Mouse (Mus musculus) heart, embryonic 14.5 days (tissue): Measurements from ENCODE around the gene Heg1. TPM values are rescaled to one million over a fixed set of nuclear protein-coding genes. Genes with fewer than 3 reads are reported as not detected.

ENCODE experiments used
- ATAC-seq: fragments of 200-750 bp; cut with Nextera tagmentation; 2 replicates; pipeline ENCODE4 v1.8.0; 2017; ENCODE audit warnings: low read depth, moderate TSS enrichment; ENCODE audit not compliant: insufficient number of reproducible peaks, insufficient read depth, low FRiP score
- H3K27ac ChIP-seq, 2 experiments: fragments of 200-500 bp in 1 of 2; fragments of 300-500 bp in 1 of 2; sonication (generic) in 1 of 2; replicated peaks in 1 of 2; 2 replicates each; pipeline ENCODE4 v1.5.1; 2012 to 2014; ENCODE audit warnings: low read depth in 2 of 2, low read length in 2 of 2, control low read depth in 1 of 2, mild to moderate bottlenecking in 1 of 2, mixed read lengths in 1 of 2; ENCODE audit not compliant: control insufficient read depth in 1 of 2, insufficient read depth in 1 of 2
- H3K27me3 ChIP-seq: fragments of 300-500 bp; sonication (generic); 2 replicates; pipeline ENCODE4 v1.6.1; 2014; ENCODE audit warnings: mild to moderate bottlenecking, low read length, control low read depth; ENCODE audit not compliant: control insufficient read depth, insufficient read depth
- H3K36me3 ChIP-seq: fragments of 300-500 bp; sonication (generic); 2 replicates; pipeline ENCODE4 v1.6.1; 2014; ENCODE audit warnings: mild to moderate bottlenecking, control low read depth, low read length, mixed read lengths; ENCODE audit not compliant: control insufficient read depth, insufficient read depth
- H3K4me1 ChIP-seq, 2 experiments: fragments of 200-500 bp in 1 of 2; fragments of 300-500 bp in 1 of 2; sonication (generic) in 1 of 2; 2 replicates each; pipeline ENCODE4 v1.6.1; 2012 to 2014; ENCODE audit warnings: low read length in 2 of 2, control low read depth in 1 of 2, mixed read lengths in 1 of 2; ENCODE audit not compliant: control insufficient read depth in 2 of 2, insufficient read depth in 2 of 2
- H3K4me2 ChIP-seq: fragments of 300-500 bp; sonication (generic); 2 replicates; pipeline ENCODE4 v1.6.1; 2014; ENCODE audit warnings: mild to moderate bottlenecking, low read length
- H3K4me3 ChIP-seq, 2 experiments: fragments of 200-500 bp in 1 of 2; fragments of 300-500 bp in 1 of 2; sonication (generic) in 1 of 2; 2 replicates each; pipeline ENCODE4 v1.5.1; 2012 to 2014; ENCODE audit warnings: low read length in 2 of 2, mild to moderate bottlenecking in 2 of 2, control low read depth in 1 of 2, low read depth in 1 of 2, moderate library complexity in 1 of 2; ENCODE audit not compliant: control insufficient read depth in 1 of 2, insufficient read depth in 1 of 2
- H3K9ac ChIP-seq: fragments of 300-500 bp; sonication (generic); 2 replicates; pipeline ENCODE4 v1.6.1; 2014; ENCODE audit warnings: mild to moderate bottlenecking, low read length
- H3K9me3 ChIP-seq: fragments of 300-500 bp; sonication (generic); 2 replicates; pipeline ENCODE4 v1.6.1; 2016; ENCODE audit warnings: low read length, control low read depth; ENCODE audit not compliant: control insufficient read depth
- WGBS: fragments of 180-500 bp; shearing (Covaris S2); extraction: QIAGEN DNeasy Blood & Tissue Kit; methylation state at CpG from one replicate; pipeline ENCODE4 v1.1.7; 2014; 5-methylcytosine and 5-hydroxymethylcytosine counted together
- polyA plus RNA-seq: library from polyadenylated mRNA; unstranded; fragments of >200 nt; fragmentation: Nextera tagmentation; extraction: Ambion mirVana; gene quantifications from 2 replicates; pipeline ENCODE4 v1.2.1, GENCODE M21; 2014

Heg1 gene
- polyA plus RNA-seq, 1 experiment from 2014 or later: 40.5 TPM

GRCm38 (mm10) chr16:33764501-33765193, 80.5 kb downstream of the Heg1 start:
- Histone ChIP-seq H3K4me1 (no peaks in the 10 kb centered on the region), H3K36me3 (peaks cover 83% of the 10 kb centered on the region), H3K27ac (no peak overlapping the region), H3K27me3 (no peaks in the 10 kb centered on the region), H3K9ac (no peak overlapping the region), H3K4me2 (no peak overlapping the region), H3K4me3 (no peak overlapping the region), H3K9me3 (no peaks in the 10 kb centered on the region)
- 74% methylated on average over 12 of the region's 12 CpGs for WGBS
- no peak for ATAC-seq

GRCm38 (mm10) chr16:33765477-33765876, 81.3 kb downstream of the Heg1 start:
- Histone ChIP-seq H3K4me3 (no peak overlapping the region), H3K4me1 (no peaks in the 10 kb centered on the region), H3K27me3 (no peaks in the 10 kb centered on the region), H3K27ac (no peak overlapping the region), H3K9ac (no peak overlapping the region), H3K36me3 (peaks cover 78% of the 10 kb centered on the region), H3K4me2 (no peak overlapping the region), H3K9me3 (no peaks in the 10 kb centered on the region)
- WGBS: 96% methylated on average over 2 of the region's 2 CpGs
- ATAC-seq: no peak

GRCm38 (mm10) chr16:33766309-33766708, 82.1 kb downstream of the Heg1 start:
- WGBS: 82% methylated on average over 12 of the region's 12 CpGs
- H3K4me2 ChIP-seq: no peak overlapping the region
- H3K4me1 ChIP-seq: no peaks in the 10 kb centered on the region
- no peaks in the 10 kb centered on the region for H3K9me3 ChIP-seq
- no peak overlapping the region for H3K4me3 ChIP-seq
- no peak overlapping the region for H3K9ac ChIP-seq
- peaks cover 70% of the 10 kb centered on the region for H3K36me3 ChIP-seq
- no peak for ATAC-seq
- no peaks in the 10 kb centered on the region for H3K27me3 ChIP-seq
- no peak overlapping the region for H3K27ac ChIP-seq

- Histone ChIP-seq H3K9me3 (no peaks in the 10 kb centered on the region), H3K4me2 (no peak overlapping the region), H3K4me1 (no peaks in the 10 kb centered on the region), H3K27me3 (no peaks in the 10 kb centered on the region), H3K36me3 (peaks cover 66% of the 10 kb centered on the region), H3K9ac (no peak overlapping the region), H3K27ac (no peak overlapping the region), H3K4me3 (no peak overlapping the region)
- 66% methylated on average over 15 of the region's 15 CpGs for WGBS
- no peak for ATAC-seq
These were observed 82.6 kb downstream of the Heg1 start for GRCm38 (mm10) chr16:33766757-33767156.

- peaks cover 47% of the 10 kb centered on the region for H3K36me3 ChIP-seq
- H3K9ac ChIP-seq: no peak overlapping the region
- ATAC-seq: no peak
- 94% methylated on average over 3 of the region's 3 CpGs for WGBS
- no peak overlapping the region for H3K27ac ChIP-seq
- no peak overlapping the region for H3K4me3 ChIP-seq
- H3K27me3 ChIP-seq: no peaks in the 10 kb centered on the region
- no peaks in the 10 kb centered on the region for H3K9me3 ChIP-seq
- no peaks in the 10 kb centered on the region for H3K4me1 ChIP-seq
- no peak overlapping the region for H3K4me2 ChIP-seq
These were observed 84.5 kb downstream of the Heg1 start for GRCm38 (mm10) chr16:33768491-33769278.

GRCm38 (mm10) chr16:33769848-33770247, 85.7 kb downstream of the Heg1 start:
- Histone ChIP-seq H3K4me2 (no peak overlapping the region), H3K4me3 (no peak overlapping the region), H3K9me3 (no peaks in the 10 kb centered on the region), H3K9ac (no peak overlapping the region), H3K27me3 (no peaks in the 10 kb centered on the region), H3K4me1 (no peaks in the 10 kb centered on the region), H3K27ac (no peak overlapping the region), H3K36me3 (peaks cover 37% of the 10 kb centered on the region)
- WGBS: 84% methylated on average over 7 of the region's 7 CpGs
- no peak for ATAC-seq

- WGBS: 91% methylated on average over 4 of the region's 4 CpGs
- H3K4me1 ChIP-seq: peaks cover 0 to 3% of the 10 kb centered on the region in 2 experiments; a peak in 2 of 4 replicates
- no peaks in the 10 kb centered on the region for H3K9me3 ChIP-seq
- H3K27me3 ChIP-seq: no peaks in the 10 kb centered on the region
- H3K9ac ChIP-seq: no peak overlapping the region
- H3K36me3 ChIP-seq: peaks cover 32% of the 10 kb centered on the region
- H3K4me2 ChIP-seq: no peak overlapping the region
- H3K4me3 ChIP-seq: no peak overlapping the region
- no peak for ATAC-seq
- no peak overlapping the region for H3K27ac ChIP-seq
These were observed 86.7 kb downstream of the Heg1 start for GRCm38 (mm10) chr16:33770778-33771454.
